Mouse (Mus musculus) limb, embryonic 10.5 days (tissue): ENCODE measurements at regions not wholly inside any gene's neighbourhood (a gene's known extent, or its start where the extent isn't known, plus 50 kb on each side); places are given as distances from the start of the nearest gene placed in this dataset.

Experiments used
- DNase-seq: peaks from one replicate; pipeline ENCODE4 v3.0.0-alpha.2; 2017; ENCODE audit warnings: low spot score
- H3K27ac ChIP-seq: fragments of 300-500 bp; sonication (generic); 2 replicates; pipeline ENCODE4 v1.5.1; 2016; ENCODE audit warnings: mild to moderate bottlenecking
- H3K27me3 ChIP-seq: fragments of 300-500 bp; sonication (generic); 2 replicates; pipeline ENCODE4 v1.6.1; 2016; ENCODE audit warnings: low read depth, mild to moderate bottlenecking; ENCODE audit not compliant: poor library complexity, severe bottlenecking
- H3K36me3 ChIP-seq: fragments of 300-500 bp; sonication (generic); 2 replicates; pipeline ENCODE4 v1.6.1; 2016; ENCODE audit warnings: mild to moderate bottlenecking, moderate library complexity
- H3K4me1 ChIP-seq: fragments of 300-500 bp; sonication (generic); 2 replicates; pipeline ENCODE4 v1.6.1; 2016
- H3K4me3 ChIP-seq: fragments of 300-500 bp; sonication (generic); 2 replicates; pipeline ENCODE4 v1.5.1; 2016; ENCODE audit warnings: mild to moderate bottlenecking, moderate library complexity
- H3K9me3 ChIP-seq: fragments of 300-500 bp; sonication (generic); replicated peaks from 2 replicates; pipeline ENCODE4 v1.6.1; 2016; ENCODE audit warnings: mild to moderate bottlenecking
- WGBS: fragments of 180-500 bp; shearing (Covaris S2); methylation state at CpG from one replicate; pipeline ENCODE4 v1.1.7; 2016; 5-methylcytosine and 5-hydroxymethylcytosine counted together

GRCm38 (mm10) chr7:115217255-115217654 lies 473.8 kb downstream of the Insc start:
- 1% methylated on average over 5 of the region's 5 CpGs for WGBS
- Histone ChIP-seq H3K9me3 (no peaks in the 10 kb centered on the region), H3K4me1 (peaks cover 21% of the 10 kb centered on the region), H3K36me3 (no peaks in the 10 kb centered on the region), H3K4me3 (peak overlapping the region; percentile 49), H3K27ac (peak overlapping the region; percentile 82), H3K27me3 (peaks cover 35% of the 10 kb centered on the region)
- peak; percentile 40 for DNase-seq

GRCm38 (mm10) chr7:115217712-115218111 lies 474.2 kb downstream of the Insc start:
- 37% methylated on average over 6 of the region's 6 CpGs for whole genome bisulfite sequencing
- H3K36me3 ChIP-seq: no peaks in the 10 kb centered on the region
- DNase-seq: no peak
- H3K4me1 ChIP-seq: peaks cover 23% of the 10 kb centered on the region
- H3K27ac ChIP-seq: peak overlapping the region; percentile 82; the same call in 1 of the 2 replicates
- H3K27me3 ChIP-seq: peaks cover 35% of the 10 kb centered on the region
- no peak overlapping the region for H3K4me3 ChIP-seq
- no peaks in the 10 kb centered on the region for H3K9me3 ChIP-seq

GRCm38 (mm10) chr7:115218596-115219180 lies 475.2 kb downstream of the Insc start:
- Histone ChIP-seq H3K36me3 (no peaks in the 10 kb centered on the region), H3K27me3 (peaks cover 34% of the 10 kb centered on the region), H3K9me3 (no peaks in the 10 kb centered on the region), H3K27ac (0 out of 2 replicates have a peak overlapping the region, but pooled peaks have one; percentile 32), H3K4me3 (no peak overlapping the region), H3K4me1 (peaks cover 26% of the 10 kb centered on the region)
- no peak for DNase-seq
- WGBS: 34% methylated on average over 13 of the region's 13 CpGs

GRCm38 (mm10) chr7:115222642-115223041 lies 479.1 kb downstream of the Insc start:
- 64% methylated on average over 5 of the region's 7 CpGs for WGBS
- no peak overlapping the region for H3K27ac ChIP-seq
- no peak for DNase-seq

GRCm38 (mm10) chr7:115230525-115230924 lies 487.0 kb downstream of the Insc start:
- no peak for DNase-seq
- no peaks in the 10 kb centered on the region for H3K27me3 ChIP-seq
- H3K27ac ChIP-seq: no peak overlapping the region
- no peaks in the 10 kb centered on the region for H3K36me3 ChIP-seq
- peaks cover 2% of the 10 kb centered on the region; the same call in 1 of the 2 replicates for H3K4me1 ChIP-seq
- no peaks in the 10 kb centered on the region for H3K9me3 ChIP-seq
- H3K4me3 ChIP-seq: no peak overlapping the region
- 81% methylated on average over 6 of the region's 6 CpGs for WGBS

More at GRCm38 (mm10) chr7:115222642-115223041, 479.1 kb downstream of the Insc start:
- Histone ChIP-seq H3K4me3 (no peak overlapping the region), H3K27me3 (peaks cover 21% of the 10 kb centered on the region), H3K9me3 (no peaks in the 10 kb centered on the region), H3K36me3 (no peaks in the 10 kb centered on the region), H3K4me1 (peaks cover 17% of the 10 kb centered on the region)

- Histone ChIP-seq H3K27ac (no peak overlapping the region), H3K36me3 (no peaks in the 10 kb centered on the region), H3K9me3 (no peaks in the 10 kb centered on the region), H3K27me3 (no peaks in the 10 kb centered on the region), H3K4me1 (peaks cover 2% of the 10 kb centered on the region; the same call in 1 of the 2 replicates), H3K4me3 (no peak overlapping the region)
- WGBS: 62% methylated on average over 10 of the region's 10 CpGs
- no peak for DNase-seq
Observed at GRCm38 (mm10) chr7:115233850-115234436, 490.4 kb downstream of the Insc start.

- Histone ChIP-seq H3K4me3 (no peak overlapping the region), H3K4me1 (peaks cover 2% of the 10 kb centered on the region; the same call in 1 of the 2 replicates), H3K36me3 (no peaks in the 10 kb centered on the region), H3K9me3 (no peaks in the 10 kb centered on the region), H3K27ac (no peak overlapping the region), H3K27me3 (no peaks in the 10 kb centered on the region)
- no peak for DNase-seq
- 86% methylated on average over 1 of the region's 1 CpGs for WGBS
Observed at GRCm38 (mm10) chr7:115237131-115237530, 493.6 kb downstream of the Insc start.

GRCm38 (mm10) chr7:115251591-115252369 lies 508.3 kb downstream of the Insc start:
- DNase-seq: no peak
- WGBS: 94% methylated on average over 2 of the region's 2 CpGs
- H3K4me1 ChIP-seq: peaks cover 27% of the 10 kb centered on the region
- no peaks in the 10 kb centered on the region for H3K9me3 ChIP-seq
- peak overlapping the region; percentile 50; the same call in 1 of the 2 replicates for H3K27ac ChIP-seq
- H3K27me3 ChIP-seq: no peaks in the 10 kb centered on the region
- H3K36me3 ChIP-seq: no peaks in the 10 kb centered on the region
- H3K4me3 ChIP-seq: no peak overlapping the region

GRCm38 (mm10) chr7:115252370-115252750 lies 508.9 kb downstream of the Insc start:
- Histone ChIP-seq H3K4me1 (peaks cover 27% of the 10 kb centered on the region), H3K27me3 (no peaks in the 10 kb centered on the region), H3K27ac (peak overlapping the region; percentile 50; the same call in 1 of the 2 replicates), H3K4me3 (no peak overlapping the region), H3K36me3 (no peaks in the 10 kb centered on the region), H3K9me3 (no peaks in the 10 kb centered on the region)
- no peak for DNase-seq
- 54% methylated on average over 2 of the region's 2 CpGs for WGBS

- Histone ChIP-seq H3K9me3 (no peaks in the 10 kb centered on the region), H3K4me1 (peaks cover 4% of the 10 kb centered on the region)
- WGBS: 45% methylated on average over 3 of the region's 3 CpGs
Observed at GRCm38 (mm10) chr7:115258626-115259025, 515.1 kb downstream of the Insc start.

GRCm38 (mm10) chr7:115263082-115263481 lies 519.6 kb downstream of the Insc start:
- H3K4me1 ChIP-seq: peaks cover 7% of the 10 kb centered on the region
- H3K36me3 ChIP-seq: no peaks in the 10 kb centered on the region
- no peak for DNase-seq
- no peaks in the 10 kb centered on the region for H3K9me3 ChIP-seq
- no peak overlapping the region for H3K27ac ChIP-seq
- 89% methylated on average over 2 of the region's 2 CpGs for WGBS
- no peaks in the 10 kb centered on the region for H3K27me3 ChIP-seq
- H3K4me3 ChIP-seq: no peak overlapping the region

More at GRCm38 (mm10) chr7:115258626-115259025, 515.1 kb downstream of the Insc start:
- Histone ChIP-seq H3K36me3 (no peaks in the 10 kb centered on the region), H3K4me3 (no peak overlapping the region), H3K27ac (no peak overlapping the region), H3K27me3 (no peaks in the 10 kb centered on the region)
- no peak for DNase-seq

- Histone ChIP-seq H3K27me3 (no peaks in the 10 kb centered on the region), H3K4me1 (peaks cover 10% of the 10 kb centered on the region; the same call in 1 of the 2 replicates), H3K9me3 (no peaks in the 10 kb centered on the region), H3K4me3 (no peak overlapping the region), H3K36me3 (no peaks in the 10 kb centered on the region), H3K27ac (no peak overlapping the region)
- no peak for DNase-seq
- WGBS: 94% methylated on average over 4 of the region's 4 CpGs
Observed at GRCm38 (mm10) chr7:115266141-115266540, 522.6 kb downstream of the Insc start.

- Histone ChIP-seq H3K9me3 (no peaks in the 10 kb centered on the region), H3K27me3 (no peaks in the 10 kb centered on the region), H3K4me1 (peaks cover 13% of the 10 kb centered on the region; the same call in 1 of the 2 replicates), H3K27ac (no peak overlapping the region), H3K36me3 (no peaks in the 10 kb centered on the region), H3K4me3 (no peak overlapping the region)
- no peak for DNase-seq
- WGBS: 25% methylated on average over 2 of the region's 2 CpGs
Observed at GRCm38 (mm10) chr7:115270803-115271202, 527.3 kb downstream of the Insc start.
